Mouse (Mus musculus) MEL (cell line): Measurements from ENCODE around the gene Sorl1. TPM values are rescaled to one million over a fixed set of nuclear protein-coding genes. Genes with fewer than 3 reads are reported as not detected.

Experiments used
- DNase-seq: peaks from one replicate; pipeline ENCODE4 v3.0.0; 2011; ENCODE audit warnings: low read depth, low spot score
- H3K27ac ChIP-seq: 2 replicates; pipeline ENCODE4 v1.5.1; 2012; ENCODE audit warnings: low read depth, mild to moderate bottlenecking, control low read depth, low read length, moderate library complexity; ENCODE audit not compliant: control insufficient read depth
- H3K27me3 ChIP-seq, 2 experiments: fragments of 150-350 bp in 1 of 2; sonication (generic) in 1 of 2; 2 replicates each; pipeline ENCODE4 v1.6.1; 2012; ENCODE audit warnings: low read length in 2 of 2, mild to moderate bottlenecking in 2 of 2, improper control_type of control experiment in 1 of 2, moderate library complexity in 1 of 2; ENCODE audit not compliant: insufficient read depth in 2 of 2, control insufficient read depth in 1 of 2
- H3K36me3 ChIP-seq, 2 experiments: 2 replicates each; pipeline ENCODE4 v1.6.1; 2012 to 2014; ENCODE audit warnings: low read length in 2 of 2, improper control_type of control experiment in 1 of 2, inconsistent platforms in 1 of 2, mild to moderate bottlenecking in 1 of 2; ENCODE audit not compliant: insufficient read depth in 2 of 2, control insufficient read depth in 1 of 2
- H3K4me1 ChIP-seq, 2 experiments: fragments of 150-350 bp in 1 of 2; sonication (generic) in 1 of 2; 2 replicates each; pipeline ENCODE4 v1.6.1; 2012; ENCODE audit warnings: low read length in 2 of 2, improper control_type of control experiment in 1 of 2, mild to moderate bottlenecking in 1 of 2; ENCODE audit not compliant: insufficient read depth in 2 of 2, control insufficient read depth in 1 of 2
- H3K4me3 ChIP-seq, 2 experiments: fragments of 150-350 bp in 1 of 2; sonication (generic) in 1 of 2; 2 replicates each; pipeline ENCODE4 v1.5.1; 2012; ENCODE audit warnings: low read depth in 2 of 2, low read length in 2 of 2, mild to moderate bottlenecking in 2 of 2, moderate library complexity in 2 of 2, control low read depth in 1 of 2, improper control_type of control experiment in 1 of 2; ENCODE audit not compliant: control insufficient read depth in 1 of 2, insufficient read depth in 1 of 2
- H3K79me2 ChIP-seq: 2 replicates; pipeline ENCODE4 v1.6.1; 2012; ENCODE audit warnings: mild to moderate bottlenecking, low read length, moderate library complexity; ENCODE audit not compliant: control insufficient read depth, poor library complexity, insufficient read depth
- H3K9ac ChIP-seq: 2 replicates; pipeline ENCODE4 v1.6.1; 2012; ENCODE audit warnings: low read depth, mild to moderate bottlenecking, control low read depth, low read length, moderate library complexity; ENCODE audit not compliant: control insufficient read depth, poor library complexity, severe bottlenecking
- H3K9me3 ChIP-seq: fragments of 150-350 bp; sonication (generic); replicated peaks from 2 replicates; pipeline ENCODE4 v1.6.1; 2012; ENCODE audit warnings: mild to moderate bottlenecking, low read length, improper control_type of control experiment, moderate library complexity; ENCODE audit not compliant: insufficient read depth
- CHD1 ChIP-seq: IDR thresholded peaks from 2 replicates; pipeline ENCODE4 v1.6.1; 2012; ENCODE audit warnings: low read depth, mild to moderate bottlenecking, inconsistent platforms, low read length, improper control_type of control experiment
- ELF1 ChIP-seq: IDR thresholded peaks from 2 replicates; pipeline ENCODE4 v1.6.1; 2014; ENCODE audit warnings: low read depth, mild to moderate bottlenecking, inconsistent platforms, low read length, improper control_type of control experiment, moderate library complexity
- ETS1 ChIP-seq: IDR thresholded peaks from 2 replicates; pipeline ENCODE4 v1.6.1; 2012; ENCODE audit warnings: low read depth, mild to moderate bottlenecking, inconsistent platforms, low read length, improper control_type of control experiment, moderate library complexity
- GATA1 ChIP-seq: IDR thresholded peaks from 2 replicates; pipeline ENCODE4 v1.6.1; 2011; ENCODE audit warnings: low read depth, low read length, improper control_type of control experiment
- MEF2A ChIP-seq: IDR thresholded peaks from 2 replicates; pipeline ENCODE4 v1.6.1; 2014; ENCODE audit warnings: low read depth, mild to moderate bottlenecking, inconsistent platforms, low read length, improper control_type of control experiment; ENCODE audit not compliant: poor library complexity, insufficient replicate concordance, severe bottlenecking; ENCODE audit errors: extremely low read depth
- NELFE ChIP-seq: IDR thresholded peaks from 2 replicates; pipeline ENCODE4 v1.6.1; 2011; ENCODE audit warnings: low read depth, low read length, improper control_type of control experiment
- POLR2AphosphoS5 ChIP-seq: IDR thresholded peaks from 2 replicates; pipeline ENCODE4 v1.6.1; 2012; ENCODE audit warnings: low read depth, borderline replicate concordance, mild to moderate bottlenecking, inconsistent platforms, low read length, moderate library complexity, mixed read lengths
- RAD21 ChIP-seq: IDR thresholded peaks from 2 replicates; pipeline ENCODE4 v1.6.1; 2011; ENCODE audit warnings: mild to moderate bottlenecking, low read depth, low read length, improper control_type of control experiment
- RCOR1 ChIP-seq: IDR thresholded peaks from 2 replicates; pipeline ENCODE4 v1.6.1; 2012; ENCODE audit warnings: low read depth, mild to moderate bottlenecking, inconsistent platforms, low read length, improper control_type of control experiment
- SIN3A ChIP-seq: IDR thresholded peaks from 2 replicates; pipeline ENCODE4 v1.6.1; 2012; ENCODE audit warnings: low read length, improper control_type of control experiment, inconsistent platforms
- TAL1 ChIP-seq: IDR thresholded peaks from 2 replicates; pipeline ENCODE4 v1.6.1; 2012; ENCODE audit warnings: mild to moderate bottlenecking, inconsistent platforms, low read length, moderate library complexity, mixed read lengths
- UBTF ChIP-seq: IDR thresholded peaks from 2 replicates; pipeline ENCODE4 v1.6.1; 2012; ENCODE audit warnings: low read depth, mild to moderate bottlenecking, inconsistent platforms, low read length, improper control_type of control experiment, moderate library complexity, borderline replicate concordance; ENCODE audit not compliant: insufficient read depth
- USF1 ChIP-seq: IDR thresholded peaks from 2 replicates; pipeline ENCODE4 v1.6.1; 2014; ENCODE audit warnings: low read depth, mild to moderate bottlenecking, inconsistent platforms, low read length, improper control_type of control experiment, moderate library complexity
- USF2 ChIP-seq, 2 experiments: IDR thresholded peaks; 2 replicates each; pipeline ENCODE4 v1.6.1; 2011 to 2012; ENCODE audit warnings: improper control_type of control experiment in 2 of 2, low read length in 2 of 2, borderline replicate concordance in 1 of 2, inconsistent platforms in 1 of 2, low read depth in 1 of 2, mild to moderate bottlenecking in 1 of 2; ENCODE audit not compliant: insufficient read depth in 1 of 2
- ZC3H11A ChIP-seq: IDR thresholded peaks from 2 replicates; pipeline ENCODE4 v1.6.1; 2012; ENCODE audit warnings: low read depth, mild to moderate bottlenecking, inconsistent platforms, low read length, improper control_type of control experiment
- ZMIZ1 ChIP-seq: IDR thresholded peaks from 2 replicates; pipeline ENCODE4 v1.6.1; 2012; ENCODE audit warnings: low read depth, mild to moderate bottlenecking, inconsistent platforms, low read length, improper control_type of control experiment, moderate library complexity
- ZNF384 ChIP-seq: IDR thresholded peaks from 2 replicates; pipeline ENCODE4 v1.6.1; 2012; ENCODE audit warnings: low read depth, mild to moderate bottlenecking, inconsistent platforms, low read length, improper control_type of control experiment
- polyA plus RNA-seq, 2 experiments: library from polyadenylated mRNA; stranded (reverse) in 1 of 2; unstranded in 1 of 2; fragments of >175 nt in 1 of 2; fragments of >200 nt in 1 of 2; gene quantifications; 2 replicates each; pipeline versions ENCODE4 v1.2.1 to v1.2.4; 2012; ENCODE audit warnings: low replicate concordance in 2 of 2, low read depth in 1 of 2; ENCODE audit not compliant: insufficient read length in 2 of 2, insufficient read depth in 1 of 2, missing spikeins in 1 of 2
- total RNA-seq: library from RNA; depleted of rRNA; stranded (reverse); fragments of 300-350 nt; gene quantifications from 2 replicates; pipeline ENCODE4 v1.2.3, GENCODE M21; 2012

The Sorl1 gene
- total and polyA plus RNA-seq, 3 experiments, result not detected

DNA sequence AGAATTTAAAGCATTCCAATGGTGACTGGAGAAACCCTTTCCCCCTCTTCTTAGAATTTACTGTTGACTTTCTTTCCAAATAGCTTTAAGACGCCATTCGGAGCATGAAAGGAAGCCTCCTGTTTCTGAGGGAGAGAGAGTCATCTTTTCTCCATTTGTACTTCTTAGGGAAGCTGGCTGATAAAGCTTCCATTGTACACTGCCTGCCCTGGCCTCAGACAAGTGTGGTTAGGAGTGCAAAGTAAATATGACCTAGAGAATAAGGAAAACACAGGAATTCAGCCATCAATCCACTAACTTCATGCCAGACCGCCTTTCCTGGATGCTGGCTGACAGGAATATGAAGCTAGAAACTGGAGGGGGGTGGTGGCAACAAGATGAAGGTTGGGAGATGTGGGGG lies 100.7 kb downstream of the Sorl1 start:
- Histone ChIP-seq H3K27me3 (no peaks in the 10 kb centered on the region), H3K27ac (no peak overlapping the region), H3K79me2 (no peaks in the 10 kb centered on the region), H3K4me3 (no peak overlapping the region), H3K9ac (no peak overlapping the region), H3K9me3 (no peaks in the 10 kb centered on the region), H3K36me3 (no peaks in the 10 kb centered on the region), H3K4me1 (no peaks in the 10 kb centered on the region)
- DNase-seq, result no peak
- TF ChIP-seq RAD21 (no peak), ZMIZ1 (no peak), CHD1 (no peak), NELFE (no peak), POLR2AphosphoS5 (no peak), USF1 (no peak), TAL1 (no peak), GATA1 (no peak), ZNF384 (no peak), SIN3A (no peak), UBTF (no peak)

GRCm38 (mm10) chr9:42022318-42022717 lies 101.8 kb downstream of the Sorl1 start:
- H3K27me3 ChIP-seq, result no peaks in the 10 kb centered on the region
- TF ChIP-seq MEF2A (no peak), ZC3H11A (no peak), ETS1 (no peak), RCOR1 (no peak), ELF1 (no peak), SIN3A (no peak), USF2 (IDR thresholded peaks at IDR 0.05; ENCODE audit: borderline replicate concordance in 1 of 2, insufficient read depth in 1 of 2, low read depth in 1 of 2, low read length in 2 of 2) (no peak), NELFE (no peak)
- H3K4me3 ChIP-seq, result no peak overlapping the region
- no peak for DNase-seq
- no peaks in the 10 kb centered on the region for H3K4me1 ChIP-seq
- no peak overlapping the region for H3K9ac ChIP-seq
- H3K36me3 ChIP-seq, result no peaks in the 10 kb centered on the region
- H3K79me2 ChIP-seq, result no peaks in the 10 kb centered on the region
- H3K27ac ChIP-seq, result no peak overlapping the region
- no peaks in the 10 kb centered on the region for H3K9me3 ChIP-seq
